Mouse (Mus musculus) spleen, adult 2 months (tissue): ENCODE results near the gene Osbpl2. TPM values are rescaled to one million over a fixed set of nuclear protein-coding genes. Genes with fewer than 3 reads are reported as not detected.
A peak's percentile ranks its signal among the peaks of the same experiment; 100 is the strongest.

ENCODE experiments used
- DNase-seq, 2 experiments: peaks; one replicate each; pipeline versions ENCODE4 v3.0.0 to v3.0.0-alpha.2; 2012 to 2021; ENCODE audit warnings: low spot score in 2 of 2, low read depth in 1 of 2
- H3K27ac ChIP-seq: fragments of 200-500 bp; 2 replicates; pipeline ENCODE4 v1.5.1; 2012; ENCODE audit warnings: low read length, inconsistent platforms; ENCODE audit not compliant: insufficient read depth
- H3K27me3 ChIP-seq: fragments of 200-500 bp; 2 replicates; pipeline ENCODE4 v1.6.1; 2012; ENCODE audit warnings: mild to moderate bottlenecking, moderate library complexity, low read length, inconsistent platforms; ENCODE audit not compliant: control insufficient read depth, insufficient read depth
- H3K36me3 ChIP-seq: fragments of 200-500 bp; 2 replicates; pipeline ENCODE4 v1.6.1; 2012; ENCODE audit warnings: mild to moderate bottlenecking, low read length, inconsistent platforms; ENCODE audit not compliant: control insufficient read depth, insufficient read depth
- H3K4me1 ChIP-seq: fragments of 200-500 bp; 2 replicates; pipeline ENCODE4 v1.6.1; 2011; ENCODE audit warnings: inconsistent platforms; ENCODE audit not compliant: control insufficient read depth, insufficient read depth, insufficient read length
- H3K4me3 ChIP-seq: fragments of 200-500 bp; 2 replicates; pipeline ENCODE4 v1.5.1; 2011; ENCODE audit warnings: mild to moderate bottlenecking, inconsistent platforms; ENCODE audit not compliant: insufficient read depth, insufficient read length; ENCODE audit errors: extremely low read depth
- CTCF ChIP-seq: fragments of 200-500 bp; IDR thresholded peaks from 2 replicates; pipeline ENCODE4 v1.5.1; 2011; ENCODE audit warnings: mild to moderate bottlenecking, inconsistent platforms; ENCODE audit not compliant: insufficient read depth, insufficient read length, insufficient replicate concordance; ENCODE audit errors: extremely low read depth
- POLR2A ChIP-seq: fragments of 200-500 bp; IDR thresholded peaks from 2 replicates; pipeline ENCODE4 v1.6.1; 2011; ENCODE audit warnings: low read depth, low read length, inconsistent platforms
- WGBS: fragments of 180-500 bp; shearing (Covaris S2); methylation state at CpG from one replicate; pipeline ENCODE4 v1.1.7; 2018; 5-methylcytosine and 5-hydroxymethylcytosine counted together
- polyA plus RNA-seq: library from polyadenylated mRNA; depleted of rRNA; stranded (reverse); fragments of >200 nt; gene quantifications from 2 replicates; pipeline ENCODE4 v1.2.3, GENCODE M21; 2012

The Osbpl2 gene
- polyA plus RNA-seq, 1 experiment: 12.3 TPM

GRCm38 (mm10) chr2:180116081-180116493 lies 3.0 kb upstream of the Osbpl2 start:
- H3K4me1 ChIP-seq: peaks cover 5% of the 10 kb centered on the region; the same call in 1 of the 2 replicates

GRCm38 (mm10) chr2:180116741-180117484 lies 2.2 kb upstream of the Osbpl2 start:
- no peak for DNase-seq
- Histone ChIP-seq H3K36me3 (no peaks in the 10 kb centered on the region), H3K4me3 (no peak overlapping the region), H3K27me3 (no peaks in the 10 kb centered on the region), H3K27ac (no peak overlapping the region), H3K4me1 (peaks cover 5% of the 10 kb centered on the region; the same call in 1 of the 2 replicates)
- WGBS: 74% methylated on average over 8 of the region's 8 CpGs
- TF ChIP-seq POLR2A (no peak), CTCF (no peak)

More at GRCm38 (mm10) chr2:180116081-180116493, 3.0 kb upstream of the Osbpl2 start:
- H3K4me3 ChIP-seq: no peak overlapping the region
- H3K27ac ChIP-seq: no peak overlapping the region
- no peaks in the 10 kb centered on the region for H3K27me3 ChIP-seq
- H3K36me3 ChIP-seq: no peaks in the 10 kb centered on the region
- DNase-seq: no peak
- 47% methylated on average over 10 of the region's 10 CpGs for WGBS
- TF ChIP-seq POLR2A (no peak), CTCF (no peak)

DNA sequence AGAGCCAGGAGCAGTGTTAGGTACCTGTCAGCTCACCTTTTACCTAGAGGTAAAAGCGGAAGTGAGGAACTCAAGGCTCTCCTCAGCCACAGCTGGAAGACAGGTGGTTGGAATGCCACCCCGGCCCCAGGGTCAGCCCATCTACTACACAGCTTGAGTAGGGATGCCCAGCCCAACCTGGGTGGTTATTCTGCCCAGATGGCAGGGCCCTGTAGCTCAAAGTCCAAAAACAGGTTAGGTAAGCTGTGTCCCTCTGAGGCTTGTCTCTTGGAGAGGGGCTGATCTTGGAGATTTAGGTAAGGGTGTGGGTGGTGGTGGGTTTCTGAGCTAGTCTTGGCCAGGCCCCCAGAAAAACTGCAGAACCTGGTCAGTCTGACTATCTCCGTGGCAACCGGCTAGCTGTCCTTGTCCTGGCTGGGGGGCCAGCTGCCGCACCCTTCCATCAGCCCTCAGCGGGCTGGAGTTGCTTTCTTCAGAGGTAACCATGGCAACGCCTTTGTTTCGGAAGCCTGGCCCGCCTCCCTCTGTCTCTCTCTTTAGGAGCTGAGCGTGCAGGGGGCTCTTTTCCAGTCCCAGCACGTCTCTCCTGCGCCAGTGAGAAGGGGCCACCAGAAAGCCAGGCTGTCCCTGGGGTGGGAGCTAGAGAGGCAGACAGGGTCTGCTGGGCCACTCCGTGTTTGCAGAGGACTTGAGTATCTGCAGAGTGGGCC lies 1.5 kb upstream of the Osbpl2 start:
- no peaks in the 10 kb centered on the region for H3K36me3 ChIP-seq
- peaks cover 5% of the 10 kb centered on the region; the same call in 1 of the 2 replicates for H3K4me1 ChIP-seq
- no peak overlapping the region for H3K27ac ChIP-seq
- no peaks in the 10 kb centered on the region for H3K27me3 ChIP-seq
- H3K4me3 ChIP-seq: no peak overlapping the region
- TF ChIP-seq POLR2A: no peak
- TF ChIP-seq CTCF: no peak
- 22% methylated on average over 13 of the region's 13 CpGs for WGBS
- peak in 1 of 2 experiments; percentile 7 for DNase-seq

DNA sequence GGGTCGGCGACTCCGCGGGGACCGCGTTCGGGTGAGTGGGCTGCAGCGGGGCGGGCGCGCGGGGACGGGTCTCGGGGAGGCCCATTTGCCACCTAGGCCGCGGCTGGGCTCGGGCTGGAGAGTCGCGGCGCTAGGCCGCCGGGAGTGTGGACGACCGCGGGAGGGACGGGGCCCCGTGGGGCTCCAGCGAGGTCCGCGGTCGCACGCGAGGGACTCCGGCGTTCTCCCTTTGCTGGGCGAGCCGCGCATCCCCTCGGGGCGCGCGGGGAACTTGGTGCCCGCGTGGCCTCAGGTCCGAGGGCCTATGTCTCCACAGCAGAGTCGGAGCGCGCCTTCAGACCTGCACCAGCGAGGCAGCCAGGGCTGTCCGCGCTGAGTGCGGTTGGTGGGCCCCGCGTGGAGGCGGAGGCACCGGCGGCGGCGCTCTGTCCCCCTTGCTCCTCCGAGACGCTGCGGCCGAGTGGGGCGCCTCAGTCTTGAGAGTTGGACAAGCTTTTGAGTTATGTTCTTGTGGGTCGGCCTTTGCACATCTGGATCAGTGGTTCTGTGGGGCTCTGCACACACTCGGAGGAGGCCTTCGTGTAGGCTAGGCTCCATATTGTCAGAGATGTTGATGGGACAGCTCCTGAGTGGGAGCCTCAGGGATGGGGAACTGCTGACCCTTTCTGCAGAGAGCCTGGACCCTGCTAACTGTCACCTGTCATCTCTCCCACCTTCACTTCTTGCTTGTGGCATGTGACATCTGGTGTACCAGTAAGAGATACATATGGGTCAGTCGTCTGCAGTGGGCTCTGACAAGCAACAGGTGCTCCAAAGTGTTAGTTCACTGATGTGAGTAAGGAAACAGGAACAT lies 559 bp downstream of the Osbpl2 start:
- peak overlapping the region; percentile 58 for H3K27ac ChIP-seq
- H3K27me3 ChIP-seq: no peaks in the 10 kb centered on the region
- H3K36me3 ChIP-seq: 0 out of 2 replicates have a peak, but pooled peaks cover 3% of the 10 kb centered on the region
- TF ChIP-seq CTCF: no peak
- TF ChIP-seq POLR2A: no peak
- DNase-seq: peak in 1 of 2 experiments; percentile 18
- WGBS: 2% methylated on average over 68 of the region's 68 CpGs
- H3K4me1 ChIP-seq: peaks cover 5% of the 10 kb centered on the region; the same call in 1 of the 2 replicates
- H3K4me3 ChIP-seq: peak overlapping the region; percentile 72

DNA sequence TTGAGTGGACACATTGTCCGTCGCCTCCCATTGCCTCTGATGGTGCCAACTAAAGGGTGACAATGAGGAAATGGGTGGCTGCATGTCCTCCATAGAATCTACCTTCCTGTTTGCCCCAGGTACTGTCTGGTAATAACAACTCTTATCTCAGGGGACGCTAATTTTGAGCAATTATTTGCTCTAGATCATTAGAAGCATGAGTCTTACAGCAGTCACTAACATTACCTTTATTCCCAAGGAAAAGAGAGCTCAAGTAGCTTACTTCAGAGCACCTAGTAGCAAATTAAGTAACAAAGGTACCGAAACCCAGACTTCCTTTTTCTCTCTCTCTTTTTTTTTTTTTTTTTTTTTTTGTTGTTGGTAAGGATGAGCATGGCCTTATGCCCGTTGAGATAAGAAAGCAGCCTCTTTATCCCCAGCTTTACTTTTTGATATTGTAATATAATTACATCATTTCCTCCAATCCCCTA lies 1.2 kb downstream of the Osbpl2 start:
- peak overlapping the region; percentile 72 for H3K4me3 ChIP-seq
- H3K36me3 ChIP-seq: 0 out of 2 replicates have a peak, but pooled peaks cover 3% of the 10 kb centered on the region
- H3K27ac ChIP-seq: peak overlapping the region; percentile 58; the same call in 1 of the 2 replicates
- DNase-seq: peak in 1 of 2 experiments; percentile 4
- 8% methylated on average over 5 of the region's 5 CpGs for WGBS
- no peaks in the 10 kb centered on the region for H3K27me3 ChIP-seq
- peaks cover 5% of the 10 kb centered on the region; the same call in 1 of the 2 replicates for H3K4me1 ChIP-seq
- TF ChIP-seq POLR2A (no peak), CTCF (no peak)

DNA sequence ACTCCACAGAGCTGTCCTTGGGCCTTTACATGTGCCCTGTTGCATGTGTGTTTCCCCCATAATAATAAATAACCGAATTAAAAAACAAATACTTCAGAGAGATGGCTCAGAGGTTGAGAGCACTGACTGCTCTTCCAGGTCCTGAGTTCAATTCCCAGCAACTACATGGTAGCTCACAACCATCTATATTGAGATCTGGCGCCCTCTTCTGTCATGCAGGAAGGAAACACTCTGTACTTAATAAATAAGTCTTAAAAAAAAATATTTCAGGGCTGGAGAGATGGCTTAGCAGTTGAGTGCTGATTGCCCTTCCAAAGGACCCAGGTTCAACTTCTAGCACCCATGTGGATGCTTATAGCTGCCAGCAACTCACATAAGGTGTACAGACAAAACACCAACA lies 5.1 kb downstream of the Osbpl2 start:
- no peak overlapping the region for H3K27ac ChIP-seq
- H3K4me1 ChIP-seq: peaks cover 8% of the 10 kb centered on the region
- H3K4me3 ChIP-seq: no peak overlapping the region
- no peaks in the 10 kb centered on the region for H3K27me3 ChIP-seq
- TF ChIP-seq CTCF (no peak), POLR2A (no peak)
- H3K36me3 ChIP-seq: 0 out of 2 replicates have a peak, but pooled peaks cover 3% of the 10 kb centered on the region
- 88% methylated on average over 2 of the region's 2 CpGs for WGBS
- DNase-seq: no peak
